Mouse (Mus musculus) spleen, embryonic (tissue): ENCODE data around the gene Vmn1r117.
"Not testable (repeated sequence)": the region's sequence is repeated elsewhere in the genome, so short reads cannot be mapped to it uniquely, and the experiment has no call there.

Source experiments
- CTCF ChIA-PET: fragments of 350-600 bp; sonication (Branson Sonifier 250); formaldehyde crosslinking; loops from one replicate; lab custom pipeline; 2022; lab: Charles Lee

The Vmn1r117 gene

DNA sequence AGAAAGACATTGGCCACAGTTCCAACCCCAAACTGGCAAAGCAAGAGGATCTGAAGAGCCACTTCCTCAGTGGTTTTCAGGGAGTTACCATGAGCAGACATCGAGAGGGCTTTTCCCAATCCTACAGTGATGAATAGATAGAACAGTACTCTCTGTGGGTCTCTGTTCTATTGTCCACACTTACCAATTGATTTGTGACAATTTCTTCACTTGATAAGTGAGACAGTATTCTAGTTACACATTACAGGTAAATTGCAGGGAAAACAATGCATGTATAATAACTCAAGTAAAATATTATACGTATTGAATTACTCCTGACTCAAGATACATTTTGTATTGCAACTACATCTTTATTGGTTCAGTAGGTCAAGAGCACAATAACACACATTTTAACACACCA, at the start of gene Vmn1r117:
Gene Vmn1r117 (minus strand): TSS at position 101 of the 400 bp plus-strand sequence.
- CTCF ChIA-PET, result not testable (repeated sequence)

DNA sequence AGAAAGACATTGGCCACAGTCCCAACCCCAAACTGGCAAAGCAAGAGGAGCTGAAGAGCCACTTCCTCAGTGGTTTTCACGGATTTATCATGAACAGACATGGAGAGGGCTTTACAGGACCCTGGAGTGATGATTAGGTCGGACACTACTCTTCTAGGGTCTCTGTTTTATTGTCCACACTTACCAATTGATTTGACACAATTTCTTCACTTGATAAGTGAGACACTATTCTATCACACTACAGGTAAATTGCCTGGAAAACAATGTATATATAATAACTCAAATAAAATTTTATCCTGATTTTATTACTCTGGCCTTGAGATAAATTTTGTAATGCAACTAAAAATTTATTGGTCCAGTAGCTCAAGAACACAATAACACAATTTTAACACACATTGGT, 28.3 kb upstream of the Vmn1r117 start, which contains the start of gene Vmn1r118:
Gene Vmn1r118 (minus strand): TSS at position 101 of the 400 bp plus-strand sequence.
- CTCF ChIA-PET, result not testable (repeated sequence)

DNA sequence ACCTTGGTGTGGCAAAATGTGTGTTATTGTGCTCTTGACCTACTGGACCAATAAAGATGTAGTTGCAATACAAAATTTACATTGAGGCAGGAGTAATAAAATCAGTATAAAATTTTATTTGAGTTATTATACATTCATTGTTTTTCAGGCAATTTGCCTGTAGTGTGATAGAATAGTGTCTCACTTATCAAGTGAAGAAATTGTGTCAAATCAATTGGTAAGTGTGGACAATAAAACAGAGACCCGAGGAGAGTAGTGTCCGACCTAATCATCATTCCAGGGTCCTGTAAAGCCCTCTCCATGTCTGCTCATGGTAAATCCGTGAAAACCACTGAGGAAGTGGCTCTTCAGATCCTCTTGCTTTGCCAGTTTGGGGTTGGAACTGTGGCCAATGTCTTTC, 12.0 kb downstream of the Vmn1r117 start, which contains the start of gene Vmn1r116:
Gene Vmn1r116 (plus strand): TSS at position 301 of the 400 bp plus-strand sequence.
- CTCF ChIA-PET, result not testable (repeated sequence)

DNA sequence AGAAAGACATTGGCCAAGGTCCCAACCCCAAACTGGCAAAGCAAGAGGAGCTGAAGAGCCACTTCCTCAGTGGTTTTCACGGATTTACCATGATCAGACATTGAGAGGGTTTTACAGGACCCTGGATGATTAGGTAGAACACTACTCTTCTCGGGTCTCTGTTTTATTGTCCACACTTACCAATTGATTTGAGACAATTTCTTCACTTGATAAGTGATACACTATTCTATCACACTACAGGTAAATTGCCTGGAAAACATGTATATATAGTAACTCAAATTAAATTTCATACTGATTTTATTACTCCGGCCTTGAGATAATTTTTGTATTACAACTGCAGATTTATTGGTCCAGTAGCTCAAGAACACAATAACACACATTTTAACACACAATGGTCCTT, 39.0 kb downstream of the Vmn1r117 start, which contains the start of gene Vmn1r115:
Gene Vmn1r115 (minus strand): TSS at position 101 of the 400 bp plus-strand sequence.
- CTCF ChIA-PET, result not testable (repeated sequence)
